Mouse (Mus musculus) adrenal gland, adult (tissue): ENCODE data around the gene Zbtb38.
"Not testable (repeated sequence)": the region's sequence is repeated elsewhere in the genome, so short reads cannot be mapped to it uniquely, and the experiment has no call there.

Experiments used
- DNase-seq, 2 experiments: peaks; one replicate each; pipeline ENCODE4 v3.0.0; 2022 to 2023; ENCODE audit warnings: low spot score in 1 of 2; ENCODE audit not compliant: inconsistent age in 2 of 2

Gene Zbtb38

DNA sequence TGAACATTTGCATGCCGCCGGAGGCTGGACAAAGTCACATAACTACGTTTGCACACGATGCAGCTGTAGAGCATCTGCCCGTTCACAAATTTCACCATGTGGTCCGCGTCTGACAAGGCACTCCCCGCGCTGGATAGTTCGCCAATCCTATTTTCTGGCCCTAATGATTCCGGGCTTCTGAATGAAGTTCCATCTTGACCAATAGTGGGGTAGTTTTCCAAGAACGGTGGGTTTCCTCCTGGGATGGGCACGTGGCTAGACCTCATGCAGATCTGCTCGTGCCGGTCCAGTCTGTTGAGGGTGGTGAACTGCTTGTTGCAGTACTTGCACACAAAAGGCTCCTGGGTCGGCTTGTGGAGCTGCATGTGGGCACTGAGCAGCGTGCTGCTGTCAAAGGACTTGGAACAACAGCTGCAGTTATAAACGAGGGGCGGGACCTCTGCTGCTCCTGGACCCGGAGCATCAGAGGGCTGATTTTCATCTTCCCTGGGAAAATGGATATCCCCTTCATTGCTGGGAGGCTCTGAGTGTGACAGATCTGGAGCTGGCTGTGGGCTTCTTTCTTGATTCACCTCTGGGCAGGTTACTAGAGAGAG lies 64.9 kb downstream of the Zbtb38 start:
- DNase-seq, result no peak

DNA sequence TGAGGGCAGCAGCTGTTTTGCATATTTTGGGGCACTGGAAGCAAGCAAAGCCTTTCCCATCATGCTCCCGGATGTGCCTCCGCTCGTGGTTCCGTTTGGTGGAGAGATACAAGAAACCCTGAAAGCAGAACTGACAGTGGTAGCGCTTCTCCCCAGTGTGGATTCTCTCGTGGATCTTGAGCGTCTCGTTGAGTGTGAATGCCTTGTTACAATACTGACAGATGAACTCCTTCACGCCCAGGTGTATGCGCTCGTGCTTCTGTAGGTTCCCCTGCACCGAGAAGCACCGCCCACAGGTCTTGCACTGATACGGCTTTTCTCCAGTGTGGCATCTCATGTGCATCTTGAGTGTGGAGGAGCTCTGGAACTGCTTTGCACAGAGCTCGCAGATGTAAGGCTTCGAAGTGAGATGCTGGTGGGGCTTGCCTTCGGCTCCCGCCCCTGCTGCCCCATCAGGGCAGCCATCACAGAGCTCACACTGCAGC lies 67.0 kb downstream of the Zbtb38 start:
- DNase-seq, result no peak

DNA sequence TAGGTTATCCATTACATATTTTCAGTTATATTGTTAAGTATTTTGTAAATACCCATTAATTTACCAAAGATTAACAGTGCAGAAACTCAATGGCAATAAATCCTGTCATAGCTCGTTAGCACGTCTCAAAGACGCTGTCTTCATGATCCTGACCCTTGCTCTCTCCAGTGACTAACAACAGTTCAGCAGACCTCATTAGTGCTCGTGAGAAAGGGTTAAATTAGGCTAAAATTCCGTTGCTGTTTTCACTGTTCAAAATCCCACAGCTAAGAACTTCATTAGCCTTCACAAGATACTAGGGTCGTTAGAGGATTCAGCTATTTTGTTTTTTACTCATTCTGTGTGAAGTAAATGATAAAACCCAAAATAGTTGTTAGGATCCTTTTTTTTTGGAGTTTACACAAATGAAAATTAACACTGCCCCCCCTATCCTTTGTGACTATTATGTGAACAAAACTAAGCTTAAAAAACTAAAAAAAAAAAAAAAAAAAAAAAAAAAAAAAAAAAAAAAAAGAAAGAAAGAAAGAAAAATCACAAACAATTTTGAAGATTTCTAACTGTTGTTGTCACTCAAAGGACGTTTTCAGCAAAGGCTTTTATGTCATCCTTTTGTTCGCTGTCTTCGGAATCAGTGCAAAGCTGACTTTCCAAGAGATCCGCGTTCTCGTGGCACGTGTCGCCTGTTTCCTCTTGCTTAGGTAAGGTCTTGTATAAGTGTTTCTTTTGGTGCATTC lies 67.6 kb downstream of the Zbtb38 start:
- DNase-seq, result no peak

DNA sequence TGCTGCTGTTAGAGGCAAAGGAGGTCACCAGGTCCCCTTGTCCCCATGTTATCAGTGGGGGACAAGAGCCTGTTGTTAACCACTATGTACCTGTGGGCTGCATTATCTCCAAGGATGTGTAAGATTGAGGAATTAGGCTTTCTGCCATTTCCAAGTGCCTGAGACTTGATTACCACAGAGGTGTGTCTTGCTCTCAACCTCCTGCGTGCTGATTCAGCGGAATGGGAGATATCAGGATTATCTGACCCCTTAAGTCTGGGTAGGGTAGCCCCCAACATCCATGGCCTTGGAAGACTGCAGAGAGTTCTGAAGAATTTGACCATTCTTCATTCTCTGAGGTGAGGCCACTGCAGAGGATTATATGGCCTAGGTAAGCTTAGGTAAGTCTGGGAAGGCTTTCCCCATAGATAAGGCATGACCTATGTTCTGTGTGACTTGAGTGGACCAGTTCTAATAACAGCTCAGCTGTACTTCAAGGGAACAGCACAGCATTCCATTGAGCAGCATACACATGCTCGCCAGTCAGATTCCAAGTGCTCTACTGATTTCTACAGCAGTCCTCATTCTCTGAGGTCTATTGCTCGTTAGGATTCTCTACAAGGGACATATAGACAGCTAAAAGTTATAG lies 68.4 kb downstream of the Zbtb38 start:
- no peak for DNase-seq

DNA sequence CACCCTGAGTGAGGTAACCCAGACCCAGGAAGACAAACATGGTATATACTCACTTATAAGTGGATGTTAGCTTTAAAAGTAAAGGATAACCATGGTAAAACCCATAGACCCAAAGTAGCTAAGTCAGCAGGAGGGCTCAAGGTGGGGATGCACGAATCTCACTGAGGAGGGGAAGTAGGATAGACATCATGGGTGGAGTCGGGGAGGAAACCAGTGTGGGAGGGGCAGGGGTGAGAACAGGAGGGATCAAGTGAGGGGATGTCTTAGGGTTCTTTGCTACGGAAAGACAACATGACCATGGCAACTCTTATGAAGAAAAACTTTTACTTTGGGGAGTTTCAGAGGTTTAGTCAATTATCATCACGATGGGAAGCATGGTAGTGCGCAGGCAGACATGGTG lies 74.0 kb downstream of the Zbtb38 start:
- DNase-seq, result no peak

DNA sequence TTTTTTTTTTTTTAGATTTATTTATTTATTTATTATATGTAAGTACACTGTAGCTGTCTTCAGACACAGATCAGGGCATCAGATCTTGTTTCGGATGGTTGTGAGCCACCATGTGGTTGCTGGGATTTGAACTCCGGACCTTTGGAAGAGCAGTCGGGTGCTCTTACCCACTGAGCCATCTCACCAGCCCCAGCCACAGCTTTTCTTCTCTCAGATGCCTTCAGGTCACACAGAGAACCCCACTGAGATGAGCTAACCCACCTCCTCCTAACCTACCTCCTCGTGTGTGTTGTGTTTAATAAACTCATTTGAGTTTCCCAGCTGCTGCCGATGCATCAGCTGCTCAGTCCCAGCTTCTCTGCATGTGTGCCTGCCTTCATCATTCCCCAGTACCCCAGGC lies 74.9 kb downstream of the Zbtb38 start:
- not testable (repeated sequence) for DNase-seq

DNA sequence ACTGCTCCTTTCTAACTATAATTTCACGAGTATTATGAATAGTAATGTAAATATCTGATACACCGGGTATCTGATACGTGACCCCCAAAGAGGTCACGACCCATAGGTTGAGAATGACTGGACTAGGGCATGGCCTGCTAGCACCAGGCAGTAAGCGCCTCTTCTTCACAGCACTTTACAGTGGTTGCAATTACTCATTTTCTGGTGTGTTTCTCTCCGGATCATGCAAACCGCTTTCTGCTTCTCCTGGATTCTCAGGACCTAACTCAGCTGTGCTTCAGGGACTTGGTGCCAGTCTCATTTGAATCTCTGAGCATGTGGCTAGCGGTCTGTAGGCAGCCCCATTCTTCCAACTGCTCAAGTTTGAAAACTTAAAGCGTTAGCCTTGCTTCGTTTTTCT lies 76.0 kb downstream of the Zbtb38 start:
- DNase-seq, result no peak

DNA sequence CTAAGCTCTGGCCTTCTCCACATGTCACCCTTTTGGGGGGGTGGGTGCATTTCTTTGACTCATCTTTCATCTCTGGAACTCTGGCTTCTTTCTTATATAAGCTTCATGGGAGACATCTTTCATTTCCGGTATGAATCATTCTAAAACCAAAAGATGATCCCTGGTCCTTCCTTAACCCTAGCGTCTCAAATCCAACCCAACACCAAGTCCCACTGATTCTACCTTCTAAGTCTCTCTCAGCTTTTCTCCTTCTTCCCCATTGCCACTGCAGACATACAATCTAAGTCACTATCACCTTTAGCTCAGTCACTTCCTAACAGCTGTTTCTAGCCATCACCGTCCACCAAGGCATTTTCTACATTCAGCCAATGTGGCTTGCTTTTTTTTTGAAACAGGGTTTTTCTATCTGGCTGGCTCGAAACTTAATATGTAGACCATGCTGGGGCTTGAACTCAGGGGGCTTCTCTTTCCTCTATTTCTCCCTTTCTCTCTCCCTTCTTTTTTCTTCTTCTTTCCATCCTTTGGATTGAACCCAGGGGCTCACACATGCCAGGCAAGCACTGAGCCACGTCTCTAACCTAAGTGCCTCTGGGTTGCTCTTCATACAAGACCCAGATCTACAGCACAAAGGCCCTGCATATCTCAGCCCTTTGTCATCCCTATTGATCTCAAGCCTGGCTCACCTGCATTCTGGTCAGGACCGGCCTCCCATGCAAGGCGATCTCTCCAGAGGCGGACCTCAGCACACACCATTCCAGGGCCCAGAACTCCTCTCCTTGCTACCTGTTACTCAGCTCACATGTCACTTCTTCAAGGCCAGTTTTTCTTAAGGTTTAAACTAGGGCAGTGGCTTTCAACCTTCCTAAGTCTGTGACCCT lies 76.6 kb downstream of the Zbtb38 start:
- no peak for DNase-seq

DNA sequence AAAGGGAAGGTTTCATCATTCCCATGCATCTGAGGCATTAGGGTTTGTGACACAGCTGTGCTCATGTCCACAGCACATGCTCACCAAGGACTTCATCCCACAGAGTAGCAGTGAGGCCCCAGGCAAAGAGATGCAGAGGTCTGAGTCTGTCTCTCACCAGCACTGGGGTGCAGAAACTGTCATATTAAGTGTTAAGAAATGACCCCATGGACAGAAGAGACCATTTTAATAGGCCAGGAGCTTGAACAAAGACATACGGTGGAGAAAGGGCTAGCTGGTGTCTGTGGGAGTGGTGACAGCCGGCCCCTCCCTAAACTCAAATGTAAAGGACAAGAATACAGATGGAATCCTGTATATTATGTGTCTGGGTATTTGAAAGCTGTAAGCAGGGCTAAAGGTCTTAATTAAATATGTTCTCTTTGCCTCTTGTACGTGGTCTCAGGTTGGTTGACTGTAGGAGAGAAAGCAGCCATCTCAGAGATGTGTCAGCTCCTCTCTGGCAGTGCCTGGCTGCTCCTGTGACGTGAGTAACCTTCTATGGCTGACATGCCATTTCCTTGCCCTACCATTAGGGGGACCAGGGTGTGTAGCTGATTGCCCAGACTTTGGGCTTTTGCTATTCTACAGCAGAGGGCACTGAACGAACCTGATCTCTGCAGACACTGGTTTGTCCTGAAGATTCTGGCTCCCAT lies 77.4 kb downstream of the Zbtb38 start:
- DNase-seq, result peak; percentile 76 to 89

DNA sequence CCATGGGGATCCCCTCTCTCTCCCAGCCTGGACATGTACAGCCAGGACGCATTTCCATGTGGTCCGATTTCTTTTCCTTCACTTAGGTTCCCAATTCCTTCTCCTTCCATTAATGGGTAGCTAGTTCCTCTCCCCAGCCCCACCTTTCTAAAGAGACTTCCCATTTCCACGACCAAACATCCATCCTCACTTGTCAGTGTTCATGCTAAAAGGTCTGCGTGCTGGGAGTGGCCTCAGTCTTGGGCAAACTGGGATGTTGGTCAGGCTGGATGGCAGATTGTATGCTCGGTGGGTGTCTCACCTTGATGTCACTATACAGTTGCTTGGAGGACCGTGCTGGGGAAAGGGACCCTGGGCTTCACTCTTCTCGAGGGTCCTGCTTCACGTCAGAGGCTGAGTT lies 78.3 kb downstream of the Zbtb38 start:
- peak in 1 of 2 experiments; percentile 25 for DNase-seq

DNA sequence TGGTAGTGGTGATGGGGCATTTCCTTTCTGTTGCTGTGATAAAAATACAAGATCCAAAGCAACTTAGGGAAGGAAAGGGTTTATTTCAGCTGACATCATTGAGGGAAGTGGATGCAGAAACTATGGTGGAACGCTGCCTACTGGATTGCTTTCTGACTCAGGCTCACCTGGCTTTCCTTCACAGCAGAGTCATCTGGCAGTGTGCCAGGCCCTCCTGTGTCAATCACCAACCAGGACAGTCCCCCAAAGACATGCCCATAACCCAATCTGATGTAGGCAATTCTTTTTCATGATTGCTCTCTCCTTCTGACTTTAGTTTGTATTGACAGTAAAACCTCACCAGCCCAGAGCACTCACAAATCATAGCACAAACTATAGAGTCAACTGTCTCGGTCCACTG lies 80.2 kb downstream of the Zbtb38 start:
- no peak for DNase-seq

DNA sequence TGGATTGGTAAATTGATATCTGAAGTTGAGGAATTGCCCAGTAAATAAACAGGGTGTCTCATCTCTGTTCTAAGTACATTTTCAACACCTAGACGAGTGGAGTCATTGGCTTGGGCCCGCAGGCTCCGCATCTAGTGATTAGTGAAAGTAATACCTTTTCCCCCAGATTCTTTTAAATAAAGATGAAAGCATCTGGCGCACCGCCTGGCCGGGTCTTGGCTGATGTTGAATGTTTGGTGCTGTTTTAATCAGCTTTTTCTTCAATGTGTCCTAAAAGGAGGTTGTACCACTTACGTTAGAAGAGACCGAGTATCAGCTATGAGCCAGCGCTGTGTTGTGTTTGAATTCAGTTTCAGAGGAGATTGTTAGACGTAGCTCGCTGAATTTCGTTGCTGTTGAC lies 81.4 kb downstream of the Zbtb38 start:
- DNase-seq, result no peak

DNA sequence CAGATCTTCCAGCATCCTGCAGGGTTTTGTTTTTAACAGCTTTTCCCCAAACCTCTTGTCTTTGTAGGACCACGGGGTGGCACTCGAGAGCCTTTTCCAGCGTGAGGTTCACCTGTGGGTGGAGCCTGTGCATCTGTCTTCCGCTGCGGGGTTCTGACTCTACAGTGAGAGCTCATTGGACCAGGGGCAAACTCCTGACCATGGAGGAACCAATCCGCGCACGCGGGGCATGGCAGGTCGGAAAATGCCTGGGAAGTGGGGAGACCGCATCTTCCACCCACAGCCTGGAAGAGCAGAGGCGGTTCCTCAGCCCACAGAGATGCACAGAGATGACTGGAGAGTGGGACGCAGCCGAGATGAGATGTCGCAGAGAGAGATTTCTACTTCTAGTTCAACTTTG lies 82.8 kb downstream of the Zbtb38 start:
- peak; percentile 96 to 98 for DNase-seq

DNA sequence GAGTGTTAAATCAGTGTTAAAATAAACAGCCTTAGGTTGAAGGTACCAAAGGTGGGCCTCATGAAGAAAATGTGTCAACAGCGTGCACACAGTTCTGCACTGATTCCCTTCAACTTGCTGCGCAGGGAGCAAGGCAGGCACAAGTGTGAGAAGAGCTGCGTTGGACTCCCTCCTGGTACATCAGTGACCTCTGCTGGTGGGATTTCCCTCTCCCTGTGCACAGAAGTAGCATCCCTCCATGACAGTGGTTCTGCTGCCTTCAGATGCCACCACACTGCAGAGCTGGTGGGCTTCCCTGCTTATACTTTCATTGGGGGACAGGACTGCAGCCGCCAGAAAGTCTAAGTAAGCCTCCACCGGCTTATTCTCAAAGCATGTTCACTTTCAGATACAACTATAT lies 84.0 kb downstream of the Zbtb38 start:
- peak; percentile 77 to 89 for DNase-seq

DNA sequence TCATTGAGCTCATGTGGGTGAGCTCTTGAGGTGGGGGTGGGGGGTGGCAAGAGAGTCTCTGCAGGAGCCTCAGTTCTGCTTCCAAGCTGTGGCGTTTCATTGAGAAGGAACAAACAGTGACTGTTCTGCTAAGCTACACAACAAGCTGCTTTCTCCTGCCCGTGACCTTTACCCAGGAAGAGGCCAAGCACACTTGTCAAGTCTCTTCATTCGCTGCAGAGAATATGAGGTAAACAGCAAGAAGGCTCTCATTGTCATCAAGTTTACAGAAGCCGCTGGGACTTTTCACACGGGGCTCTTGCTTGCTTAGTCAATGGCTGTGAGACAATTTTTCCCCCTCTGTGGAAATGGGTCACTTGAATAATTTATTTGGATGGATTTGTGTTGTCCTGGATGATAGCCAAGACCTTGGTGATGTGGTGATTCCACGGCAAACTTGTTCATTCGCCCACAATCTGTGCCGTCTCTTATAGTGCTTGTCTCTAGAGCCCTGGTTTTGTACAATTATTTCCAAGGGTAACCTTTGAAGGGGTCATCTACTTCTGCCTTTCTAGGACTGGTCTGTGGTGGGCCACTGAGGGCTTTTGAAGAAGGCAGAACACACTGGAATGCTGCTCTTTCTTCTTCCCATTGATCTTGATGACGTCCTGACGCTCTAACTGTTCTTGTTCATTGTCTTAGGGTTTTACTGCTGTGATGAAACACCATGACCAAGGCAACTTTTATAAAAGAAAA lies 92.0 kb downstream of the Zbtb38 start:
- peak; percentile 60 to 88 for DNase-seq

DNA sequence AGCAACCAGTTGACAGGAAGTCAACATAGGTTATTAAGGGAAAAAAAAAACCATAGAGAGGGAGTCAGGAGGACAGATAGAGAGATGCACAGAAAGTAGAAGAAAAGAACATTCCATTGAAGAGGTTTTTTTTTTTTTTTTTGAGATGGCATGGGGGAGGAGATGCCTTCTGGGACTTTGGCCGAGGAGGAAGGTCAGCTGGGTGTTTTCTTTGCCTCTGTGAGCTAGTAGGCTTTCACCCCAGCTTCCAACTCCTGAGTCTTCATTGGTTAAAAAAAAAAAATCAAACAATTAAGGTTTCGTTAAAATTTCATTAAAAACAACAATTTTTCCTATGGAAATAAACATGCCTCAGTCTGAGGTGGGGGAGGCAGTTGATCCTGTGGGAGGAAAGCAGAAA lies 92.8 kb downstream of the Zbtb38 start:
- no peak for DNase-seq

DNA sequence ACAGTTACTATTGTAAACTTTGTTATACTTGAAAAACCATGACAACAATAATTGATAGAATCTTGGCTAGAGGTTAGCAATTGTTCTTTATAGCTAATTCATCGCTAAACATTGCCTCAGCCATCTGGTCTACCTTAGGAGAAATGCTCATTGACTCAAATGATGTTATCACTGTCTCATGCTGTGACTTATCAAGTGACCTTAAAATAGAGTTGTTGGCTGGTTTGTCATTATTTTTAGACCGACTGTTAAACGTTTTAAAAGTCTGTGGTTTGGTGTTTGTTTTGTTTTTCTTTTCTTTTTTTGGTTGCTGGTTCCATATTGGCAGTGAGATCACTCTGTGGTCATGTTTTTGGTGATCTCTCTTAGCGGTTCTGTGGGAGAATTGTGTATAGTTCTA lies 99.1 kb downstream of the Zbtb38 start:
- no peak for DNase-seq

DNA sequence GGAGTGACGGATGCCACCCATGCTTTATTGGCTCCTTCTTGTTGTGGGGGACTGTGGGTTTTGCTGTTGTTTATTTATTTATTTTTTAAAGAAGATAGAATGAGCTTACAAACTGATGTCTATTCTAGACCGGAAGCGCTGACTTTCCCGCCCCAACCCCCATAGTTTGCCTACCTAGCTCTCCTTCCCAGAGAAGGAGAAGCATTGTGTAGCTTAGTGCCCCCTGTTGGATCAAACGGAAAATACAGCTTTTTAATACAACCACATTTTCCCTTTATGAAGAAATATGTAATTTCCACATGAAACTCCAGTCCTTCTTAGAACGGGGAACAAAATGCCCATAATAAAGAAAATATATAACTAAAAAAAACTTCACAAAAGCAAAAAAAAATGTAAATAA lies 99.9 kb downstream of the Zbtb38 start:
- DNase-seq, result peak in 1 of 2 experiments; percentile 65

DNA sequence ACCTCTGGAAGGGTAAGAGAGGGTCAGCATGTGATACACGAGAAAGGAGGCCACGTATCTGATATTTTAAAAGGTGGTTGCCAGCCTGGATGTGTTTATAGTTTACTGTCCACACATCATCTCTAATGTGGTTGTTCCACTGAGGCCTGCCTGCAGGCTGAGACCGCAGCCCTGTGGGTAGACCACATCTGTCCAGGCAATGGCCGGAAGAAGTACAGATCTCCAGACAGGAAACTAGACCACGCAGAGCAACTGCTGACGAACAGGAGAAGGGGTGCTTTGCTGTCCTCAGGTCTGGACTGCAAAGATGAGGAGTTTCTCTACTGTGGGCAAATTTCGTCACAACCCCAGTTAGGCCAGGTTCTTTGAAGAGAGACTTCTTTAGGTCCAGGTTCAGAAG lies 101.8 kb downstream of the Zbtb38 start:
- DNase-seq, result no peak

DNA sequence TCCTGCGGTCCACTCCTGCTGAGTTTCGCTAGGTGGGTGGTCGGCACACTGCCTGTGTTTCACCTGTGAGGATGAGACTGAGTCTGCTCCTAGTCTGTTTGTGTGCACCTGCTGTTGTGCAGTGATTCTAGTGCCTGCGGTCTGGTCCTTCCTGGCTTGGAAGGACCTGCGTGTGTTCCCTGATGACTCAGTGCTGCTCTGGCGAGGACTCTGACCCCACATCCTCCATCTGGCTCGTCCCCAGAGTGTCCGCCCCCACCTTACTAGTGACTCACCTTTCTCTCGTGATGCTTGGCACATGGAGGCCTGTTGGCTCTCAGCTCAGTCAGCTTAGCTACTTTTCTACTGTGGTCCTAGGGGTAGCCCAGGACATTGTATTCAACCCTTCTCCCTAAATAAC lies 102.7 kb downstream of the Zbtb38 start:
- peak; percentile 79 to 87 for DNase-seq
